Mouse (Mus musculus): ENCODE data around the gene Lca5.

The Lca5 gene

DNA sequence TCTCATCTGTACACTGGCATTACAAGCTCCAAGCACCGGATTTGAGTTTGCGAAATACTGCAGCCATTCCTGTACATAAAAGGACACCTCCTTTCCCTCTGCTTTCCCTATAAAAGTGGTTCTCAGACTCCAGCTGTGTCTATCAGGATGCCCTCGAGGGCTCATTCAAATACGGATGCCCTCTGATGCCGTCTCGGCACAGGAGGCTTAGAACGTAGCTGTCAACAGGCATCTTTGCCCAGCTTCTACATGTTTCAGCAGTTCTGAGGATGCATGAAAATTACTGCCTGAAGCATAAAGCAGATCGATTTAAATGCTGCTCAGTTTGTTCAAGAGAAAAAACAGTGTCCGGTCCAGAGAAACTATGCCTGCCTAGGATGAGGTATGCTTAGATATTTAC lies 51.4 kb downstream of the Lca5 start:
- DNase-seq (ENCODE audit: low read depth, low spot score), result no peak

DNA sequence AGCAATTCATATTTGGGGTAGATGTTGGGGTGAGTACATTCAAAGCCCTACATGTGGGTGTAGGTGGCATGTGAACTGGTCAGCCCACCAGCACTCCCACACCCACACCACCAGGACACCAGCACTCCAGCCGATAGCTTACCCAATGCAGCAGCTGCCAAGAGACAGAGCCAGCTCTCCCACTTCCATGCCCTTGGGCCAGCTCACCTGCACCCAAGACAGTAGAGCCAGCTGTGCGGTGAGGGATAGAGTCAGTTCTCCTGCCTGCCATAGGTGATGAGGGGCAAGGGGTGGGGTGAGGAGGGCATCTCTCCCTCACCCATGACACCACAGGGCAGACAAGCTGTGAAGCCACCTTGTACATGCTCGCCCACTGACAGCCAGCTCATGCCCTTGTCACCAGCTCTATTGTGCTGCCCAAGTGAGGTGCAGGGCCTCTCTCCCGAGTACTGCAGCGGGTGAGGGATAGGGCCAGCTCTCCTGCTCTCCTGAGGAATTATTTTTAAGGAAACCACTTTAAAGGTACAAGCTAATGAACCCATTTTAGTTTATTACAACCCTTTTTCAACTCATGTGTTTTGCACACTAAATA lies 54.6 kb downstream of the Lca5 start:
- no peak for DNase-seq (ENCODE audit: low read depth, low spot score)

DNA sequence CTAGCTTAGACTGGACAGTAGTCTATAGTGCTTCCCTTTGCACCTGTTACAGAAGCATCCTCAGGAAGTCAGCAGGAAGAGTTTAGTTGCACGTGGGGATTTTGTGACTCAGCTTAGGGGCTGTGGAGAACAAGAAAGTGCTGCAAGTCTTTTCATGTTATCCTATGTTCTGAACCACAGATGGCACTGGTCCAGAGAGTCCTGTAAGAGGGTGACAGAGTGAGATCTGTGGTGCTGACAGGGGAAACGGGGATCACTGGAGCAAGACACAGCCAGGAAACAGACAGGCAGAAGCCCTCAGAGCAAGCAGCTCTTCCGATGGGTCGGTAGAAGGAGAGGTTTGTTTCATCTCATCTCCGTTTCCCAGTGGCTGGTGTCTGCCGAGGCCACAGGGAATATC lies 55.6 kb downstream of the Lca5 start:
- DNase-seq (ENCODE audit: low read depth, low spot score), result no peak

DNA sequence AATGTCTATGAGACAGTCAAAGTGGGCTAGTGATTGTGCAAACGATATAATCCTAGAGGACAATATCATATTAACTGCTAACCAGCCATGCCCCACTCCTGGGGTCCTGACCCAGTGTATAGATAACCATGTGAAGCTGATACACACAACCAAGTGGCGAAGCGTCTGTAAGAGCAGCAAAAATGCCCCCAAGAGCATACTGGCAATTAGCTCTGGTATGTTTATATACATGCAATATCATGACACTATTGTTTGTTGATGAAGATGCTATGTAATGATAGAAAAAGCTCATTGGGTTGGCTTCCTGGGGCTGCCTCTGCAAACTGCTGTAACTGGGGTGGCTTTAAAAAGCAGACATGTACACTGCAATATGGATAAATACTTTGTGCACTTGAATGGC lies 57.7 kb downstream of the Lca5 start:
- DNase-seq (ENCODE audit: low read depth, low spot score), result no peak

DNA sequence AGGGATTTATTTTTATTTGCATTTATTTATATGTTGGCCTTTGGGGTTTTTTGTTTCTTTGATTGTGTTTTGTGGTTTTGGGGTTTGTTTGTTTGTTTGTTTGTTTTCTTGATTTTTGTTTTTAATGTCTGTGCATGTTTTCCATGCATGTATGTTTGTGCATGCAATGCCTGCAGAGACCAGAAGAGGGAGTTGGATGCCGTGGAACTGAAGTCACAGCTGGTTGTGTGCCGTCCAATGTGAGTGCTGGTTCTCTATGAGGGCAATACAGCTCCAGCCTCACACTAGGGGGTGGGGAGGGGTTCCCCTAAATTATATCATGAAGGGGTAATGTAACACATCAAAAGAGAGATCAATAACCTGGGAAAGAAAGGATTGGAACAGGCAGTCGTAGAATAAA lies 58.2 kb downstream of the Lca5 start:
- DNase-seq (ENCODE audit: low read depth, low spot score), result no peak

DNA sequence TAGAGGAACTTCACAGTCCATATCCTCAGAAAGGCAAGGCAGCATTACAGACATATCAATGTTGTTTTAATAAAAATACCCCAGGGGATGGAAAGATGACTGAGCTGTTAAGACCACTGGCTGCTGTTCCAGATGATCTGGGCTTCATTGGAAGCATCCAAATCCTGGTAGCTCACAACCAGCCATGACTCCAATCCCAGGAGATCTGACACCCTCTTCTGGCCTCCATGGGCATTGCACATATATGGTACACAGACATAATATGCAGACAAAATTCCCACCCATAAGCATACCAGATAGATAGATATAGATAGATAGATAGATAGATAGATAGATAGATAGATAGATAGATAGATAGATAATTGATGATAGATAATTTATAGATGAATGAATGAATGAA lies 59.6 kb downstream of the Lca5 start:
- DNase-seq (ENCODE audit: low read depth, low spot score), result no peak

DNA sequence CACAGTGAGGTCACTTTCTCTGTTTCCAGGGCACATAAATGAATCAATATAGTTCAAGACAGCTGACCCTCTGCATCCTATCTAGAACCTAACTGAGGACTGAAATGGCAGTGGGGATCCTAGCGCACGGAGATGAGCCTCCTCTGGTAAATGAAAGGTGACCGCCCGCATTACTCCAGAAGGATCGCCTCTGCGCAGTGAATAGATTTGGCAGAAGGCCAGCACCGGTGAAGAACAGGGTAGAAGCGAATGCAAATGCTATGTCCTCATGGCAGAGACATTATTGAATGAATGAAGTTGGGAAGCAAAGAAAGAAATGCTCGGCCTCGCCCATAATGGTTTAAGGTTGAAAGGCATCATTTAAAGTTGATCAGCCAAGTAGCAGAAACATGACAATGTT lies 61.3 kb downstream of the Lca5 start:
- no peak for DNase-seq (ENCODE audit: low read depth, low spot score)

DNA sequence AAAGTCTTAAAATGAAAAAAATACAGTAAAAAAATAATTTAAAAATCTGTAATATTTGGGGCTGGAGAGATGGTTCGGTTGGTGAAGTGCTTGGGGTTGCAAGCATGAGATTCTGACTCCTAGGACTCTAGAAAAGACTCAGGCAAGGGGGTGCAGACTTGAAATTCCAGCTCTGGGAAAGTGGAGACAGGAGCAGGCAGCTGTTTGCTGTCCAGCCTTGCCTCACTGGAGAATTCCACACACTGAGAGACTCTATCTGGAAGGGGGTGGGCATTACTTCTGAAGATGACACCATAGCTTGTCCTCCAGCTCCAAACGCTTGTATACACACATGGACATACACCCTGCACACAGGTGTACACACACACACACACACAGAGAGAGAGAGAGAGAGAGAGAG lies 63.8 kb downstream of the Lca5 start:
- DNase-seq (ENCODE audit: low read depth, low spot score), result no peak

DNA sequence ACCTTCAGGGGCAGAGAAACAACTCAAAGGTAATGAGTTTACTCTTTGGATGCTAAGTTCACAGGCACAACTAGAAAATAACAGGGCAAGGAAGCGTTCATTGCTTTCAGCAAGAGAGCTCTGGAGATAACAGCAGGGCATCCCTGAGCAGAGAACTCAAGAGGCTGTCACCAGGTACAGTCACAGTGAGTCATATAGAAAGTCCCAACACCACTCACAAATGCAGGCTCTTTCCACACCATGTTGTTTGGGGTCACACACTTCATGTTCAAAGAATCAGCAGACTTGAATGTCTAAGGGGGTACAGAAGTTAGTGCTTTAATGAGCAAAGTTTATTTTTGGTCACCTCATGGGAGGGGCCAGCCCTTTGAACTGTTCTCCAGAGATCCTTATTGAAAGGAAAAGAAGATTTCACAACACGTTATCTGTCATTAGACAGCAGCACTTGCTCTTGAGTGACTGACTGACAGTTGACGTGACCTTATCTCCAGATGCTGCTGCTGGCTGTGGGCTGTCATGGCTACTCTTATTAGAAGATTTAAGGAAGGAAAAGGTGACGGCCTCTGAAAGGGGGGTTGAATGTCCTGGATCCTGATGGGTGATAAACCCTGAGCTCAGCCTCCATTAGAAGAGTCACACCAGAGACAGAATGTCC lies 65.3 kb downstream of the Lca5 start:
- DNase-seq (ENCODE audit: low read depth, low spot score), result no peak

DNA sequence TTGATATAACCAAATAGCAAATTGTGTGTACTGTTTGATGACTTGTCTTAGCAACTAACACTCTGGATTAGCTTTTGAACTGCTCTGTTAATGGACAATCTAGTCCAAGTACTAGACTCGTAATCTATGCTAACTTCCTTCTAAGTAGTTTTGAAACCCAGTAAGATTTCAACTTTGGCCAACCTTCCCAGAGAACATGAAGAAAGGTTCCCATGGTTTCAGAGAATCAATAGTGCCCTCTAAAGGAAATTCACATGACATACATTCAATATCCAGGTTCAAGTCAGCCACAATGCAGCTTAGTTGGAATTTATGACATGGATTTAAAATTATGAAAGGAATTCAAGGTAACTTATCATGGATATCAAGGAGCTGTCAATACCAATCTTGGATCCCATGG lies 70.0 kb downstream of the Lca5 start:
- DNase-seq (ENCODE audit: low read depth, low spot score), result no peak

DNA sequence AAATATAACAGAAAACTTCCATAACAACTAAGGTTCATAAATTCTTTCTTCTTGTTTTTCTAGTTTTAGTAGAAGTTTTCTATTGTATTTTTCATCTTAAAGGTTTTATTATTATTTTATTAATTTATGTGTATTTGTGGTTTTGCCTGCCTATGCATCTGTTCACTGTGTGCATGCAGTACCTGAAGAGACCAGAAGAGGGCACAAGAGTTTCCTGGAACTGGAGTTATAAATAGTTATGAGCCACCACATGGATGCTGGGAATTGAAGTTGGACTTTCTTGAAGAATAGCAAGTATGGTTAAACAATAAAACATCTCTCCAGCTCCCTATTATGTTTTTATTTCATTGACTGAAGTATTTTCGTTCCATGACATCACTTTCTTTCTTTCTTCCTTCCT lies 72.7 kb downstream of the Lca5 start:
- DNase-seq (ENCODE audit: low read depth, low spot score), result peak; percentile 19

DNA sequence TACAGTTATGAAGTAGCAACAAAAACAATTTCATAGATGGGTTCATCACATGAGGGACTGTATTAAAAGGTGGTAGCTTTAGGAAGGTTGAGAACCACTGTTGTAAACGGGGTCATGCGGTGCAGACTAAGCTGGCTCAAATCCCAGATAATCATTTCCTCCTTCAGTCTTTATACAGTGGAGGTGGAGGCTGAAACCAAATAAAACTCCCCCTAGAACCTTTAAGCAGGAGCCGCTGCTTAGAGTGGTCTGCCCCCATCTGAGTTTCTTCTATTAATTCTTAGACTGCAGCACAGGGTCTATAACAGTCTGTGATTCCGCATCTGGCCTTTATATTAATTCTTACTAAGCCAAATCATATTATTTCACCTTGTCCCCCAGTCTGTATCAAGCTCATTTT lies 85.1 kb downstream of the Lca5 start:
- DNase-seq (ENCODE audit: low read depth, low spot score), result no peak

DNA sequence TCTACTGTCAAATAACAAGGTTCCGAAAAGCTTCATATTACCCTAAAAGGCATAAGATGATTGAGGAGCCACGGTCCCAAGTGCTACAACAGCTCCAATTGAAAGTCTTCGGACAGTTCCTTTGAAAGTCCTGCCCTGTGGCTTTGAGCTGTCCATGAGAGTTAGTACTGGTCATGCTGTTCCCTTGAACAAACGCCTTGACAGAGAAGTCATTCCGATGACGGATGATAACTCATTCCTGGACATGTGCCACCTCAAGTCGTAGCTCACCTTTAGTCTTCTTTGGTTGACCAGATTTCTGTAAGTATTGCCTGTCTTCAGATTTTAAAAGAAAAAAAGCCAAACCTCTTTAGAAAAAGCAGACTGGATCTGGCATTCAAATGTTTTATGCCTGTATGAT lies 87.6 kb downstream of the Lca5 start:
- DNase-seq (ENCODE audit: low read depth, low spot score), result no peak

DNA sequence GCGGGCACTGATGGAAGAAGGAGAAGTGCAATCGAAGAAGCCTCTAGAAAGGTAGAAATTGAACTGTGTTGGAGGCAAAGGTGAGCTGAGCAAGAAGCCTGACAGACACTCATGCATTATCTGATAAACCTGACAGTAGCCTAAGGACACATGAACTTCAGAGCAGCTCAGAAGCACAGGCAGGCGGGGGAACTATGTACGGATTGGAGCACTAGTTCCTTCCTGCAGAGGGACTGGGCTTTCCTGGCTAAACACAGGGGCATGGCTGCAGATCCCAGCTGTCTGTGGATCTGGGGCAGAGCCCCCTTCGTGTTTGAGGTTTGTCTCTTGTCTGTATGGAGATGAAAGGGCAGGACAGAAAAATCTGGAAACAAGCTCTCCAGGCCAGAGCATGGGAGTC lies 89.8 kb downstream of the Lca5 start:
- no peak for DNase-seq (ENCODE audit: low read depth, low spot score)

DNA sequence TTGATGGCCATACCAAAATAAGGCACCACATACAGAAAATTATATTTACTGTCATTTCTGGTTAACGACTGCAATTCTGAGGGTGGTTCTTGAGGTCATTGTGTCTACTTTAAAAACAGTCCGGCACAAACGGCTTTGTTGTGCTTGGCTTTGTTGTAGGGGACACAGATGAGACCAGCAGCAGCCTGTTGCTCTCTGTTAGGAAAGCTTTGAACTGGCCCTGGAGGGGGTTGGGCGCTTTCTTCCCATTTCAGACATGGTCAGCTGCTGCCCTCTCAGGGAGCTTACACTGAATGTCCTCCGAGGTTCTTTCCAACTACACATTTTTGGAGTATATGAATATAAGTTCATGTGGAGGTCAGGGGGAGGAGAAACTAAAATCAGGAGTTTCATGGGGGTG lies 90.3 kb downstream of the Lca5 start:
- no peak for DNase-seq (ENCODE audit: low read depth, low spot score)

DNA sequence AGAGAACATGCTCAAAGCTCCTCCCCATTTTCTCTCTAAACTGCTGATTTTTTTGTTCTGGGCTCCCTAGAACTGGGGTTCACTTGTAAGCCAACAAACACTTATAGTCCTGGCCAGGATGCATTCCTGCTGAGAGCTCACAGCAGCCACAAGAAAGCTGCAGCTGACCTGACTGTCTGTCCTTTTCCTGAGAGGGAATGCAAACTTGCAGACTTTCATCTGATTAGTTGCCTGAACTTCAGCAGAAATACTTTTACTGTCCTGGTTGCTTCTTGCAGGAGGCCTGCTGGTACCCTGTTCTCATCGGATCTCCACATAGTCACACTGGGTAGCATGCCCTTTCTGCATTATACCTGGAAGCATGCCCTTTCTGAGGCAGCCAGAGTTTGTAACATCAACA lies 91.0 kb downstream of the Lca5 start:
- no peak for DNase-seq (ENCODE audit: low read depth, low spot score)

DNA sequence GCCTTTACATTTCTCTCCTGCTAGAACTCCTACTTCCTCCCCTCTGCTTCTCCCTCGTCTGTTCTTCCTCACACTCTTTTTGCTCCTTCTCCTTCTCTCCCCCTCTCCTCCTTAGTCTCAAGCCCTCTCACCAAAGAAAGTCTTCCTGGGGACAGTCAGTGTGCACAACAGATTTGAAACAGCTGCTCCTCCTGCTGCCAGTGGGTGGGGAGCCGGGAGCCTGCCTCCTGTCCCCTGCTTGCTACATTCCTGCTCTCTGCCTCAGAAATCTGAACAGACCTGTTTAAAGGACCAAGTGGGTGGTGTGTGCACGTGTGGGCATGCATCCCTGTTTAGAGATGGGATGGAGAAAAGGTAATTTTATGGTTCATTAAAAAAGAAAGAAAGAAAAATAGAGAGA lies 91.4 kb downstream of the Lca5 start:
- DNase-seq (ENCODE audit: low read depth, low spot score), result no peak

DNA sequence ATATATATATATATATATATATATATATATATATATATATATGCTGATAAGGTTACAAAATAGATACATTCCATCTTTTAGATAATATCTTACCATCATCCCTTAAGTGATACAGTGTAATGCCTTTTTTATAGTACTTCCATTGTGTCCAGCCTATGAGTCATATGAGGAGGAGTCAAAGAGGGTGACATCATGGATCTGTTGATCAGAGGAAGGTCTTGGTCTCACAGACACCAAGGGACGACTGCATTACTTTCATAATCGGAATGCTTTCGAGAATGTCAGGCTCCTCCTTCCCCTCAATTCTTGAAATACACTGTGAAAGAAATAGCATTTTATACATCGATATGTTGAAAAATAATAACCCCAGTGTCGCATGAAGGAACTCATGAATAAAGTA lies 93.4 kb downstream of the Lca5 start:
- no peak for DNase-seq (ENCODE audit: low read depth, low spot score)

DNA sequence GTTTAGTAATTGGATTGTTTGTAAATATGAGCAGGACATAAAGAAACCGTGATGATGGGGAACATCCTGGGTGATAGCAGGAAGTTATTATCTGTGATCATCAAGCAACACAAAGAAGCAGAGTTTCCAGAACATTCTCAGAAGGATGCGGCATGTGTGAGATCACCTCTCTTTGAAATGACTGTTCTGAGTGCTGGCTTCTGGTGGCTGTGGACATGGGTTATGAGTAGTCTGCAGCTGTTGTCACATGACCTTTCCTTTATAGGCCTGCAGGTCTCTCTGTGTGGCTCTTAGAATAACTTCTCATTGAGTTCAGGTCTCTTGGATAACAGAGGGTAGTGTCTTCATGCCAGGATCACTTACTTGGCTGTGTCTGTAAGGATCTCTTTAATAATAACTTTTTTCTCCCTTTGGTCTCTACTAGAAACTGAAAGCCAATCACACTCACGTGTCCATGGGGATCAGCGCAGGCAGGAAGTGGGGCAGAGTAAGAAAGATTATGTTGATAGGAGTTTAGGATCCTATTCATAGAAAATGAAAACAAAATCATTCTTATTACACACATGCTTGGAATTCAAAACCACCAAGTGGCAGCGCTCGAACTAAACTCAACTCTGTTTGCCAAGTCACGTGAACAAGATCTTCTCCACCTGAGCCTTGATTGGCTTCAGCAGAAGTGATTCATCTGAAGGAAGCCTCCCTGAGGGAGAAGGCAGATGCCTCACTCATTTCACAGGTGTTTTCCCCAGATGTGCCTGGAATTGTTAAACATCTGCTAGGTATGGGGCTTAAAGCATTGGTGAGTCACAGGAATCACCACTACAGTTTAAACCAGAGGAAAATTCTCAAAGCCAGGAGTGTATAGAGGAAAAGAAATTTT lies 98.2 kb downstream of the Lca5 start:
- no peak for DNase-seq (ENCODE audit: low read depth, low spot score)
